Mouse (Mus musculus) embryonic facial prominence, embryonic 12.5 days (tissue): Measurements from ENCODE around the gene Oxct2b. TPM values are rescaled to one million over a fixed set of nuclear protein-coding genes. Genes with fewer than 3 reads are reported as not detected.
A peak's percentile ranks its signal among the peaks of the same experiment; 100 is the strongest.
"Not testable (repeated sequence)": the region's sequence is repeated elsewhere in the genome, so short reads cannot be mapped to it uniquely, and the experiment has no call there.

Experiments
- ATAC-seq: fragments of 200-750 bp; cut with Nextera tagmentation; 2 replicates; pipeline ENCODE4 v1.8.0; 2017; ENCODE audit not compliant: insufficient number of reproducible peaks, insufficient read depth, low FRiP score, low TSS enrichment
- H3K27ac ChIP-seq: fragments of 300-500 bp; sonication (generic); 2 replicates; pipeline ENCODE4 v1.5.1; 2016; ENCODE audit warnings: mild to moderate bottlenecking
- H3K27me3 ChIP-seq: fragments of 300-500 bp; sonication (generic); 2 replicates; pipeline ENCODE4 v1.6.1; 2016; ENCODE audit warnings: mild to moderate bottlenecking, moderate library complexity
- H3K36me3 ChIP-seq: fragments of 300-500 bp; sonication (generic); 2 replicates; pipeline ENCODE4 v1.6.1; 2016; ENCODE audit warnings: mild to moderate bottlenecking
- H3K4me1 ChIP-seq: fragments of 300-500 bp; sonication (generic); 2 replicates; pipeline ENCODE4 v1.6.1; 2016
- H3K4me2 ChIP-seq: fragments of 300-500 bp; sonication (generic); replicated peaks from 2 replicates; pipeline ENCODE4 v1.6.1; 2016; ENCODE audit warnings: mild to moderate bottlenecking, moderate library complexity
- H3K4me3 ChIP-seq: fragments of 300-500 bp; sonication (generic); 2 replicates; pipeline ENCODE4 v1.5.1; 2016; ENCODE audit warnings: mild to moderate bottlenecking
- H3K9ac ChIP-seq: fragments of 300-500 bp; sonication (generic); 2 replicates; pipeline ENCODE4 v1.6.1; 2016; ENCODE audit warnings: mild to moderate bottlenecking, moderate library complexity
- H3K9me3 ChIP-seq: fragments of 300-500 bp; sonication (generic); 2 replicates; pipeline ENCODE4 v1.6.1; 2016; ENCODE audit warnings: mild to moderate bottlenecking, moderate library complexity
- WGBS: fragments of 180-500 bp; shearing (Covaris S2); methylation state at CpG from one replicate; pipeline ENCODE4 v1.1.7; 2016; 5-methylcytosine and 5-hydroxymethylcytosine counted together
- polyA plus RNA-seq: library from polyadenylated mRNA; unstranded; fragments of >200 nt; fragmentation: Nextera tagmentation; extraction: Ambion mirVana; gene quantifications from 2 replicates; pipeline ENCODE4 v1.2.1, GENCODE M21; 2016

Gene Oxct2b
- polyA plus RNA-seq, 1 experiment from 2014 or later = 0.31 TPM

DNA sequence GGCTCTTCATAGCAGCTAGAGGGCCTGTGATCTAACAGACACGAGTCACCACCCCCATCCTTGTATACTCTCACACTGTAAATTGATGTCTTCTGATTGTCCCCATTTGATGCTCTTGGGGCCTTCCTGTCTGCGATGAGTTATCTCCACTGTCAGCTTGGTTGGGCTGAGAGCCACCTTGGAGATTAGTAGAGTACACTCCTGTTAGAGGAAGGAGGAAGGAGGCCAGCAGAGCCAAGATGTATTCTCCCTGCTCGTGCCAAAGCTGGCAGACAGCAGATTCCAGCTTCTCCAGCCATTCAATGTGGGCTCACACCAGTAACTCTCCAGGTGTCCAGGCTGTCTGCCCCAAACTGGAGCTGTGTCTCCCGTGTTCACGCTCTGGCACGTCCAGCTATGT lies 44.5 kb downstream of the Oxct2b start:
- Histone ChIP-seq H3K4me2 (no peak overlapping the region), H3K9me3 (no peaks in the 10 kb centered on the region), H3K36me3 (no peaks in the 10 kb centered on the region), H3K4me3 (no peak overlapping the region), H3K4me1 (no peaks in the 10 kb centered on the region; the same call in 1 of the 2 replicates), H3K27me3 (peaks cover 8% of the 10 kb centered on the region; the same call in 1 of the 2 replicates), H3K27ac (no peak overlapping the region), H3K9ac (no peak overlapping the region)
- ATAC-seq = no peak
- 76% methylated on average over 6 of the region's 6 CpGs for WGBS

DNA sequence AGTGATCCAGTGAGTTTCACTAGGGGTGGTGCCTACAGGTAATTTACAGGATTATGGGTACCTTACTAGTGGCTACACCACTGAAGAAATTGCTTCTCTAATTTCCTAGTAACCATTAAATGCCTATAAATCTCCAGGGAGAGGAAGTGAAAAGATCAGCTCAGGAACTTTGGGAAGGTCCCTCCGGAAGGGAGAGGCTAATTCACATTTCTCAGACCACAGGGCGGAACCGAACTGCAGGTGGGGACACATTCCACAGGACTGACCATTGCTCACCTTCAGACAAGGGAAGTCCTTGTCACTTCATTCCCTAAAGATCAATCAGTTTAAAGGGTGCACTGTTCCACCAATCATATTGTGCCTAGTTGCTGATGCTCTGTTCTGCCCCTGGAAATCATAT lies 45.2 kb downstream of the Oxct2b start:
- WGBS = 72% methylated on average over 3 of the region's 3 CpGs

GRCm38 (mm10) chr4:123162305-123162917 lies 46.3 kb downstream of the Oxct2b start:
- no peaks in the 10 kb centered on the region for H3K9me3 ChIP-seq
- no peak overlapping the region for H3K27ac ChIP-seq
- H3K4me1 ChIP-seq = no peaks in the 10 kb centered on the region; the same call in 1 of the 2 replicates
- no peaks in the 10 kb centered on the region for H3K36me3 ChIP-seq
- peaks cover 8% of the 10 kb centered on the region; the same call in 1 of the 2 replicates for H3K27me3 ChIP-seq
- H3K9ac ChIP-seq = no peak overlapping the region
- 22% methylated on average over 15 of the region's 15 CpGs for WGBS
- no peak overlapping the region for H3K4me3 ChIP-seq
- no peak for ATAC-seq
- H3K4me2 ChIP-seq = peak overlapping the region; percentile 24

More for the DNA sequence above, 45.2 kb downstream of the Oxct2b start:
- not testable (repeated sequence) for H3K27me3 ChIP-seq, H3K4me1 ChIP-seq, H3K9me3 ChIP-seq, H3K27ac ChIP-seq, H3K4me3 ChIP-seq, H3K36me3 ChIP-seq, H3K4me2 ChIP-seq, H3K9ac ChIP-seq, ATAC-seq

DNA sequence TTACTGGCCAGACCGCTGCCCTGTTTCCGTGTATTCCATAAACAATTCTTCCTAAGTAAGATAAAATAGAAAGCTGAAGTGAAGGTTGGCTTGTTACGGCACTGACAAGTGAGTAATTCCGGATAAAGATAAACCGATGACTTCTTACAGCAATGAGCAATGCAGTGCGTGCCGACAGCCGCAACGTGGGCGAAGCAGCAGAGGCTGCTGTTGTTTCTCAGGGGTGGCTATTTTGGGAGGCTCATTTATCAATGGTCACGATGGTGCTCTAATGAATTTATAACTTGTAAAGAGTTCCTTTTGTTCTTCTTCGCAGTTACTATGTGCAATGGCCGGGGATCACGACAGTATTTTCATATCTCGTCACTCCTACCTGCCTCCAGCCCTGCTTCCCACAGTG lies 48.1 kb downstream of the Oxct2b start:
- H3K4me1 ChIP-seq = no peaks in the 10 kb centered on the region; the same call in 1 of the 2 replicates
- H3K27ac ChIP-seq = no peak overlapping the region
- H3K36me3 ChIP-seq = no peaks in the 10 kb centered on the region
- no peak overlapping the region for H3K4me3 ChIP-seq
- WGBS = 90% methylated on average over 15 of the region's 15 CpGs
- peaks cover 8% of the 10 kb centered on the region; the same call in 1 of the 2 replicates for H3K27me3 ChIP-seq
- no peak overlapping the region for H3K9ac ChIP-seq
- H3K9me3 ChIP-seq = no peaks in the 10 kb centered on the region
- ATAC-seq = no peak
- no peak overlapping the region for H3K4me2 ChIP-seq

Other genes starting within 250 kb of the Oxct2b start
- 51.0 and 52.3 TPM in 2 replicates for gene Cap1, start 230.2 kb upstream of the Oxct2b start, polyA plus RNA-seq
- 6.6 and 7.0 TPM in 2 replicates for gene Mfsd2a, start 155.1 kb upstream of the Oxct2b start, polyA plus RNA-seq
- gene Mycl, start 120.6 kb upstream of the Oxct2b start, polyA plus RNA-seq = 46.4 and 51.5 TPM in 2 replicates
- 21.3 and 23.4 TPM in 2 replicates for gene Trit1, start 99.7 kb upstream of the Oxct2b start, polyA plus RNA-seq
- gene Bmp8b, start 11.1 kb upstream of the Oxct2b start, polyA plus RNA-seq = 0.47 and 0.55 TPM in 2 replicates
- gene Ppie, start 23.7 kb downstream of the Oxct2b start, polyA plus RNA-seq = 108 and 110 TPM in 2 replicates
- 0.55 and 0.75 TPM in 2 replicates for gene Hpcal4, start 67.0 kb downstream of the Oxct2b start, polyA plus RNA-seq
- gene Nt5c1a, start 85.2 kb downstream of the Oxct2b start, polyA plus RNA-seq = not detected in 2 replicates
- 7.2 and 7.9 TPM in 2 replicates for gene Heyl, start 117.3 kb downstream of the Oxct2b start, polyA plus RNA-seq
- 39.8 and 44.1 TPM in 2 replicates for gene Pabpc4, start 146.1 kb downstream of the Oxct2b start, polyA plus RNA-seq
- gene Oxct2a, start 207.4 kb downstream of the Oxct2b start, polyA plus RNA-seq = not detected in 2 replicates
- 0.10 and 0.19 TPM in 2 replicates for gene Bmp8a, start 227.0 kb downstream of the Oxct2b start, polyA plus RNA-seq